Mouse (Mus musculus): ENCODE results near the gene Syt16. TPM values are rescaled to one million over a fixed set of nuclear protein-coding genes. Genes with fewer than 3 reads are reported as not detected.

Syt16 gene
- polyA plus RNA-seq, 1 experiment from 2014 or later, result 50.9 TPM

GRCm38 (mm10) chr12:74268644-74269285, 271.3 kb downstream of the Syt16 start:
- Histone ChIP-seq H3K4me1 (replicated peaks) (0 out of 2 replicates have a peak, but pooled peaks cover 3% of the 10 kb centered on the region), H3K4me2 (no peak overlapping the region), H3K9me3 (no peaks in the 10 kb centered on the region), H3K36me3 (peaks cover 7% of the 10 kb centered on the region), H3K27ac (no peak overlapping the region), H3K9ac (no peak overlapping the region), H3K4me3 (no peak overlapping the region), H3K27me3 (no peaks in the 10 kb centered on the region)
- WGBS, result 60% methylated on average over 15 of the region's 15 CpGs
- ATAC-seq (ENCODE audit: low FRiP score), result no peak

- no peak overlapping the region for H3K9ac ChIP-seq
- no peak for ATAC-seq (ENCODE audit: low FRiP score)
- no peak overlapping the region for H3K27ac ChIP-seq
- no peaks in the 10 kb centered on the region for H3K36me3 ChIP-seq
- 82% methylated on average over 17 of the region's 17 CpGs for WGBS
- 0 out of 2 replicates have a peak, but pooled peaks cover 3% of the 10 kb centered on the region for H3K4me1 ChIP-seq (replicated peaks)
- no peaks in the 10 kb centered on the region for H3K27me3 ChIP-seq
- no peaks in the 10 kb centered on the region for H3K9me3 ChIP-seq
- H3K4me3 ChIP-seq, result no peak overlapping the region
- no peak overlapping the region for H3K4me2 ChIP-seq
Observed at GRCm38 (mm10) chr12:74272545-74272944, 275.1 kb downstream of the Syt16 start.

- H3K4me2 ChIP-seq, result no peak overlapping the region
- H3K27ac ChIP-seq, result no peak overlapping the region
- no peak overlapping the region for H3K4me3 ChIP-seq
- H3K36me3 ChIP-seq, result no peaks in the 10 kb centered on the region
- H3K27me3 ChIP-seq, result no peaks in the 10 kb centered on the region
- no peak overlapping the region for H3K9ac ChIP-seq
- no peak for ATAC-seq (ENCODE audit: low FRiP score)
- no peaks in the 10 kb centered on the region for H3K9me3 ChIP-seq
- WGBS, result 91% methylated on average over 5 of the region's 5 CpGs
- no peaks in the 10 kb centered on the region for H3K4me1 ChIP-seq (replicated peaks)
Observed at GRCm38 (mm10) chr12:74277265-74277664, 279.8 kb downstream of the Syt16 start.

- ATAC-seq (ENCODE audit: low FRiP score), result no peak
- H3K27me3 ChIP-seq, result peaks cover 11% of the 10 kb centered on the region
- H3K27ac ChIP-seq, result no peak overlapping the region
- WGBS, result 91% methylated on average over 4 of the region's 4 CpGs
- no peaks in the 10 kb centered on the region for H3K9me3 ChIP-seq
- peaks cover 22% of the 10 kb centered on the region for H3K4me1 ChIP-seq (replicated peaks)
- H3K36me3 ChIP-seq, result no peaks in the 10 kb centered on the region
- no peak overlapping the region for H3K9ac ChIP-seq
- no peak overlapping the region for H3K4me2 ChIP-seq
- no peak overlapping the region for H3K4me3 ChIP-seq
Observed at GRCm38 (mm10) chr12:74281403-74281802, 283.9 kb downstream of the Syt16 start.

- Histone ChIP-seq H3K4me2 (no peak overlapping the region), H3K9me3 (no peaks in the 10 kb centered on the region), H3K9ac (no peak overlapping the region), H3K27ac (no peak overlapping the region), H3K4me3 (no peak overlapping the region), H3K27me3 (peaks cover 15% of the 10 kb centered on the region), H3K36me3 (no peaks in the 10 kb centered on the region), H3K4me1 (replicated peaks) (peaks cover 22% of the 10 kb centered on the region)
- no peak for ATAC-seq (ENCODE audit: low FRiP score)
- WGBS, result 81% methylated on average over 1 of the region's 1 CpGs
Observed at GRCm38 (mm10) chr12:74282846-74283245, 285.4 kb downstream of the Syt16 start.

- no peaks in the 10 kb centered on the region for H3K9me3 ChIP-seq
- H3K4me3 ChIP-seq, result peak overlapping the region; percentile 51
- peaks cover 27% of the 10 kb centered on the region for H3K4me1 ChIP-seq (replicated peaks)
- under 1% methylated on average over 49 of the region's 49 CpGs for WGBS
- H3K9ac ChIP-seq, result peak overlapping the region; percentile 69
- ATAC-seq (ENCODE audit: low FRiP score), result peak; percentile 96
- H3K27ac ChIP-seq, result no peak overlapping the region; the same call in 1 of the 2 replicates
- no peaks in the 10 kb centered on the region for H3K36me3 ChIP-seq
- peak overlapping the region; percentile 87 for H3K4me2 ChIP-seq
- peaks cover 16% of the 10 kb centered on the region for H3K27me3 ChIP-seq
Observed at GRCm38 (mm10) chr12:74284020-74284684, 286.7 kb downstream of the Syt16 start.

- 5% methylated on average over 11 of the region's 11 CpGs for WGBS
- Histone ChIP-seq H3K9me3 (no peaks in the 10 kb centered on the region), H3K27me3 (peaks cover 16% of the 10 kb centered on the region), H3K4me1 (replicated peaks) (peaks cover 27% of the 10 kb centered on the region), H3K9ac (peak overlapping the region; percentile 69), H3K4me2 (peak overlapping the region; percentile 87), H3K4me3 (peak overlapping the region; percentile 51), H3K27ac (no peak overlapping the region), H3K36me3 (no peaks in the 10 kb centered on the region)
- peak; percentile 22; the same call in 1 of the 2 replicates for ATAC-seq (ENCODE audit: low FRiP score)
Observed at GRCm38 (mm10) chr12:74284685-74285054, 287.2 kb downstream of the Syt16 start.

- Histone ChIP-seq H3K4me2 (no peak overlapping the region), H3K27ac (no peak overlapping the region), H3K9ac (no peak overlapping the region), H3K4me1 (replicated peaks) (peaks cover 11% of the 10 kb centered on the region), H3K9me3 (no peaks in the 10 kb centered on the region), H3K36me3 (no peaks in the 10 kb centered on the region), H3K4me3 (no peak overlapping the region), H3K27me3 (peaks cover 9% of the 10 kb centered on the region)
- WGBS, result 88% methylated on average over 4 of the region's 4 CpGs
- no peak for ATAC-seq (ENCODE audit: low FRiP score)
Observed at GRCm38 (mm10) chr12:74290983-74291382, 293.5 kb downstream of the Syt16 start.

GRCm38 (mm10) chr12:74293624-74294023, 296.2 kb downstream of the Syt16 start:
- Histone ChIP-seq H3K4me2 (no peak overlapping the region), H3K9me3 (no peaks in the 10 kb centered on the region), H3K27ac (no peak overlapping the region), H3K4me1 (replicated peaks) (peaks cover 9% of the 10 kb centered on the region), H3K36me3 (no peaks in the 10 kb centered on the region), H3K9ac (no peak overlapping the region), H3K4me3 (no peak overlapping the region), H3K27me3 (0 out of 2 replicates have a peak, but pooled peaks cover 4% of the 10 kb centered on the region)
- ATAC-seq (ENCODE audit: low FRiP score), result no peak
- WGBS, result 5% methylated on average over 4 of the region's 4 CpGs

- WGBS, result 44% methylated on average over 5 of the region's 5 CpGs
- Histone ChIP-seq H3K4me3 (no peak overlapping the region), H3K4me1 (replicated peaks) (peaks cover 3% of the 10 kb centered on the region; the same call in 1 of the 2 replicates), H3K9me3 (no peaks in the 10 kb centered on the region), H3K9ac (no peak overlapping the region), H3K36me3 (no peaks in the 10 kb centered on the region), H3K27me3 (0 out of 2 replicates have a peak, but pooled peaks cover 4% of the 10 kb centered on the region), H3K27ac (no peak overlapping the region), H3K4me2 (no peak overlapping the region)
- no peak for ATAC-seq (ENCODE audit: low FRiP score)
Observed at GRCm38 (mm10) chr12:74296374-74296773, 298.9 kb downstream of the Syt16 start.

- Histone ChIP-seq H3K27ac (no peak overlapping the region), H3K9me3 (no peaks in the 10 kb centered on the region), H3K27me3 (no peaks in the 10 kb centered on the region), H3K4me2 (no peak overlapping the region), H3K4me1 (replicated peaks) (0 out of 2 replicates have a peak, but pooled peaks cover 5% of the 10 kb centered on the region), H3K4me3 (no peak overlapping the region), H3K36me3 (no peaks in the 10 kb centered on the region), H3K9ac (no peak overlapping the region)
- WGBS, result 86% methylated on average over 6 of the region's 6 CpGs
- no peak for ATAC-seq (ENCODE audit: low FRiP score)
Observed at GRCm38 (mm10) chr12:74301559-74301958, 304.1 kb downstream of the Syt16 start.

GRCm38 (mm10) chr12:74303418-74304294, 306.2 kb downstream of the Syt16 start:
- 78% methylated on average over 9 of the region's 9 CpGs for WGBS
- H3K27ac ChIP-seq, result no peak overlapping the region
- H3K9me3 ChIP-seq, result no peaks in the 10 kb centered on the region
- no peaks in the 10 kb centered on the region for H3K36me3 ChIP-seq
- no peak overlapping the region for H3K4me2 ChIP-seq
- no peak overlapping the region for H3K9ac ChIP-seq
- 0 out of 2 replicates have a peak, but pooled peaks cover 5% of the 10 kb centered on the region for H3K4me1 ChIP-seq (replicated peaks)
- ATAC-seq (ENCODE audit: low FRiP score), result no peak
- H3K4me3 ChIP-seq, result no peak overlapping the region
- H3K27me3 ChIP-seq, result no peaks in the 10 kb centered on the region
